9 mouse cellular contexts compared by ENCODE assay signal in the genomic region with DNA sequence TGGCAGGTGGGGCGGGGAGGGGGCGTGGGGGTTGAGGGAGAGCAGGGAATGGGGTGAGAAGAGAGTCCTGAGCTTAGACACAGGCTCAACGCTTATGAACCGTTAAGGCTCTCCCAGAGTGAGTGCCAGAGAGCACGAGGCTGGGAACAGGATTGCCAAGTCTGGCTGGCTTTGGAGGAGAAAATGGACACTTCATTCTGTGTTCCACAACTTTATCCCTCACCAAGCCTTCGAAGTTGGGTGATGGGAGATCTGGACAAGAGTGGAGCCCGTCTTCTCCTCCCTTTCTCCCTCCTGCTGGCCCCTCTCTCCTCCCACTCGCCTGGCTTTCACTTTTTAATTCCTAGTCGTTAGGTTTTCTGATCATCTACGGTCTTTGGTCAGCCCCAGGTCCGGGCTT. TPM values are rescaled to one million over a fixed set of nuclear protein-coding genes. Genes with fewer than 3 reads are reported as not detected.
DNase-seq lines count a peak whose midpoint lies in the region; ATAC-seq and TF ChIP-seq lines count a peak whose summit lies in the region.
"Had no signal": no experiment of that assay in that cellular context is flagged by ENCODE, and none has a peak within 500 bp of the region (broad histone marks: within the 10 kb centered on the region; RNA-seq: fewer than 3 reads in every experiment).

No protein-coding gene starts in this region.

- H3K9ac ChIP-seq in heart, postnatal 0 days (replicated peaks; ENCODE audit: low read depth, low read length) = peak overlapping the region; percentile 37; the same call in 1 of the 2 replicates

- no peak for TF ChIP-seq CTCF in gastrocnemius, adult 2 months (IDR thresholded peaks at IDR 0.05)
- no peak for TF ChIP-seq CTCF in heart, postnatal 0 days (IDR thresholded peaks at IDR 0.05; ENCODE audit: low read depth)
- TF ChIP-seq CTCF in cerebellum, adult 2 months (IDR thresholded peaks at IDR 0.05; ENCODE audit: borderline replicate concordance, insufficient read depth, low read depth, low read length) = no peak

- no peak for TF ChIP-seq EP300 in heart, postnatal 0 days (IDR thresholded peaks at IDR 0.05; ENCODE audit: low read depth)

- DNase-seq in gastrocnemius, adult 2 months = no peak
- DNase-seq in gastrocnemius, adult 8-10 months (ENCODE audit: low spot score in 2 of 2) = no peak
- DNase-seq in MN1 (ENCODE audit: low spot score) = peak; percentile 46
- no peak for DNase-seq in heart, postnatal 0 days (ENCODE audit: low spot score)
- no peak for DNase-seq in thymus, postnatal 36 days
- no peak for DNase-seq in cerebellum, adult 2 months
- DNase-seq in left cerebral cortex, postnatal 25 days (ENCODE audit: low spot score in 2 of 2) = no peak

- peaks cover 21% of the 10 kb centered on the region; the same call in 1 of the 2 replicates for H3K79me2 ChIP-seq in macrophage (ENCODE audit: inconsistent target)

- WGBS in heart, postnatal 0 days = 8% methylated on average over 11 of the region's 11 CpGs
- WGBS in macrophage (ENCODE audit: missing documents) = 26% methylated on average over 11 of the region's 11 CpGs
- 13% methylated on average over 11 of the region's 11 CpGs for WGBS in cerebellum, adult 2 months

- H3K4me2 ChIP-seq in heart, postnatal 0 days (ENCODE audit: low read depth, low read length) = peak overlapping the region; percentile 81

- intact Hi-C loops in gastrocnemius, adult 2 months (cut with DNase I) = loop anchor here (2.0 kb wide), 1 partner anchor 92 kb away; no protein-coding TSS in a partner anchor
- intact Hi-C loops in left cerebral cortex, postnatal 25 days (cut with DNase I) = no loop called here

- peak overlapping the region; percentile 95 for H3K4me3 ChIP-seq in gastrocnemius, adult 2 months
- peak overlapping the region; percentile 51 for H3K4me3 ChIP-seq in heart, postnatal 0 days (ENCODE audit: low read depth, low read length)
- peak overlapping the region; percentile 60 for H3K4me3 ChIP-seq in macrophage (ENCODE audit: inconsistent target)
- H3K4me3 ChIP-seq in cerebellum, adult 2 months (replicated peaks; ENCODE audit: insufficient read depth, low read depth, low read length) = no peak overlapping the region

- no peak for ATAC-seq in heart, postnatal 0 days (ENCODE audit: insufficient read depth, low read depth)

- H3K9me3 ChIP-seq in heart, postnatal 0 days (replicated peaks; ENCODE audit: control insufficient read depth, low read length) = no peaks in the 10 kb centered on the region

- no peak for TF ChIP-seq POLR2A in cerebellum, adult 2 months (IDR thresholded peaks at IDR 0.05; ENCODE audit: borderline replicate concordance, insufficient read depth, low read length)

- no peaks in the 10 kb centered on the region for H3K36me3 ChIP-seq in heart, postnatal 0 days (replicated peaks; ENCODE audit: control insufficient read depth, insufficient read depth, low read length)
- H3K36me3 ChIP-seq in macrophage (ENCODE audit: inconsistent target) = peaks cover 14% of the 10 kb centered on the region

- H3K27ac ChIP-seq in gastrocnemius, adult 2 months = peak overlapping the region; percentile 87
- H3K27ac ChIP-seq in heart, postnatal 0 days (ENCODE audit: low read depth) = no peak overlapping the region
- no peak overlapping the region; the same call in 1 of the 2 replicates for H3K27ac ChIP-seq in macrophage
- no peak overlapping the region for H3K27ac ChIP-seq in cerebellum, adult 2 months (ENCODE audit: insufficient read depth, low read length)

- H3K27me3 ChIP-seq in heart, postnatal 0 days (ENCODE audit: control insufficient read depth, insufficient read depth, low read length) = peaks cover 26% of the 10 kb centered on the region
- H3K27me3 ChIP-seq in cerebellum, adult 2 months (ENCODE audit: control insufficient read depth, insufficient read depth, low read length) = no peaks in the 10 kb centered on the region

- peaks cover 7% of the 10 kb centered on the region; the same call in 1 of the 2 replicates for H3K4me1 ChIP-seq in heart, postnatal 0 days (ENCODE audit: control insufficient read depth, insufficient read depth)
- H3K4me1 ChIP-seq in cerebellum, adult 2 months (ENCODE audit: control insufficient read depth, insufficient read depth, low read length) = no peaks in the 10 kb centered on the region

RNA-seq across cellular contexts. Expression of gene Icosl, which starts 0.6 kb away (rescaled TPM):
- total RNA-seq in gastrocnemius, adult 2 months (2021) = 1 to 10 TPM; 1.3 to 1.8 TPM
- 1 to 10 TPM; 1.0 to 1.6 (median 1.3) TPM for total RNA-seq in gastrocnemius, adult 8-10 months (2022)
- 6.1 and 7.4 TPM in 2 replicates for total RNA-seq in heart, postnatal 0 days (2014; rRNA removed; ENCODE audit: low replicate concordance)
- 1.2 and 1.9 TPM in 2 replicates for polyA plus RNA-seq in heart, postnatal 0 days (2015; fragmentation: Nextera tagmentation; extraction: Ambion mirVana)
- 100 to 1,000 TPM in 12 of 26 experiments, 10 to 100 TPM in 12, 1 to 10 TPM in 2; 5.6 to 297 (median 81.2) TPM for total RNA-seq in macrophage (2018; cell fraction: chromatin; rRNA removed)
- total RNA-seq in macrophage (2018; cell fraction: cytosol; rRNA removed) = 10 to 100 TPM in 18 of 26 experiments, 1 to 10 TPM in 8; 3.2 to 63.4 (median 12.6) TPM
- total RNA-seq in macrophage (2018; cell fraction: nucleus; rRNA removed) = 100 to 1,000 TPM in 16 of 26 experiments, 10 to 100 TPM in 10; 16.2 to 343 (median 144) TPM
- polyA plus RNA-seq in macrophage (2018) = 3.6 to 12.1 TPM (median 7.4 TPM) in 3 replicates
- 5.5 and 8.2 TPM in 2 replicates for polyA plus RNA-seq in cerebellum, adult 2 months (2012; rRNA removed)
- total RNA-seq in left cerebral cortex, postnatal 25 days (2021) = 1 to 10 TPM; 1.6 to 1.9 TPM

RNA-seq across cellular contexts. Expression of gene Aire, which starts 25.1 kb away (rescaled TPM):
- total RNA-seq in gastrocnemius, adult 2 months (2021) = not detected
- not detected for total RNA-seq in gastrocnemius, adult 8-10 months (2022)
- not detected in 2 replicates for total RNA-seq in heart, postnatal 0 days (2014; rRNA removed; ENCODE audit: low replicate concordance)
- polyA plus RNA-seq in heart, postnatal 0 days (2015; fragmentation: Nextera tagmentation; extraction: Ambion mirVana) = not detected in 2 replicates
- 1 to 10 TPM in 1 of 26 experiments, under 1 TPM in 3, not detected in 22; 0.25 to 1.2 (median 0.54) TPM for total RNA-seq in macrophage (2018; cell fraction: chromatin; rRNA removed)
- total RNA-seq in macrophage (2018; cell fraction: cytosol; rRNA removed) = under 1 TPM in 1 of 26 experiments, not detected in 25; 0.05 TPM
- 1 to 10 TPM in 1 of 26 experiments, under 1 TPM in 2, not detected in 23; 0.25 to 1.1 (median 0.86) TPM for total RNA-seq in macrophage (2018; cell fraction: nucleus; rRNA removed)
- not detected in 3 replicates for polyA plus RNA-seq in macrophage (2018)
- 0.08 and 0.16 TPM in 2 replicates for polyA plus RNA-seq in cerebellum, adult 2 months (2012; rRNA removed)
- total RNA-seq in left cerebral cortex, postnatal 25 days (2021) = not detected

RNA-seq across cellular contexts. Expression of gene Dnmt3l, which starts 26.8 kb away (rescaled TPM):
- not detected for total RNA-seq in gastrocnemius, adult 2 months (2021)
- total RNA-seq in gastrocnemius, adult 8-10 months (2022) = not detected
- not detected in 2 replicates for total RNA-seq in heart, postnatal 0 days (2014; rRNA removed; ENCODE audit: low replicate concordance)
- polyA plus RNA-seq in heart, postnatal 0 days (2015; fragmentation: Nextera tagmentation; extraction: Ambion mirVana) = not detected in 2 replicates
- 1 to 10 TPM in 1 of 26 experiments, not detected in 25; 5.1 TPM for total RNA-seq in macrophage (2018; cell fraction: chromatin; rRNA removed)
- 1 to 10 TPM in 6 of 26 experiments, under 1 TPM in 14, not detected in 6; 0.10 to 2.0 (median 0.58) TPM for total RNA-seq in macrophage (2018; cell fraction: cytosol; rRNA removed)
- 1 to 10 TPM in 6 of 26 experiments, under 1 TPM in 1, not detected in 19; 0.95 to 5.7 (median 2.5) TPM for total RNA-seq in macrophage (2018; cell fraction: nucleus; rRNA removed)
- polyA plus RNA-seq in macrophage (2018) = 0.14 to 2.0 TPM in 2 of 3 replicates, not detected in the other
- 0.46 and 1.8 TPM in 2 replicates for polyA plus RNA-seq in cerebellum, adult 2 months (2012; rRNA removed)
- total RNA-seq in left cerebral cortex, postnatal 25 days (2021) = not detected
- total RNA-seq: heart, postnatal 14 days had no signal

RNA-seq across cellular contexts. Expression of gene Pfkl, which starts 58.7 kb away (rescaled TPM):
- 1 to 10 TPM; 6.0 to 6.5 TPM for total RNA-seq in gastrocnemius, adult 2 months (2021)
- 10 to 100 TPM in 1 of 4 experiments, 1 to 10 TPM in 3; 7.0 to 10.6 (median 7.2) TPM for total RNA-seq in gastrocnemius, adult 8-10 months (2022)
- total RNA-seq in heart, postnatal 0 days (2014; rRNA removed; ENCODE audit: low replicate concordance) = 353 and 356 TPM in 2 replicates
- 68.9 and 71.0 TPM in 2 replicates for polyA plus RNA-seq in heart, postnatal 0 days (2015; fragmentation: Nextera tagmentation; extraction: Ambion mirVana)
- 10 to 100 TPM; 14.9 to 75.9 (median 37.3) TPM for total RNA-seq in macrophage (2018; cell fraction: chromatin; rRNA removed)
- total RNA-seq in macrophage (2018; cell fraction: cytosol; rRNA removed) = 10 to 100 TPM in 25 of 26 experiments, 1 to 10 TPM in 1; 9.2 to 24.1 (median 16.9) TPM
- total RNA-seq in macrophage (2018; cell fraction: nucleus; rRNA removed) = 10 to 100 TPM in 25 of 26 experiments, 1 to 10 TPM in 1; 9.2 to 39.2 (median 20.7) TPM
- 12.8 to 25.9 TPM (median 18.5 TPM) in 3 replicates for polyA plus RNA-seq in macrophage (2018)
- polyA plus RNA-seq in cerebellum, adult 2 months (2012; rRNA removed) = 98.6 and 108 TPM in 2 replicates
- 100 to 1,000 TPM; 145 to 149 TPM for total RNA-seq in left cerebral cortex, postnatal 25 days (2021)
